Mouse (Mus musculus) brain, embryonic 14.5 days (tissue): Measurements from ENCODE around the gene Rab3il1. TPM values are rescaled to one million over a fixed set of nuclear protein-coding genes. Genes with fewer than 3 reads are reported as not detected.

Source experiments
- DNase-seq: peaks from one replicate; pipeline ENCODE4 v3.0.0-alpha.2; 2011; ENCODE audit warnings: low read depth
- CTCF ChIP-seq: fragments of 200-500 bp; IDR thresholded peaks from 2 replicates; pipeline ENCODE4 v1.5.1; 2012; ENCODE audit warnings: inconsistent platforms, mild to moderate bottlenecking, moderate library complexity, borderline replicate concordance; ENCODE audit not compliant: insufficient read depth, insufficient read length; ENCODE audit errors: extremely low read depth
- POLR2A ChIP-seq: fragments of 200-500 bp; IDR thresholded peaks from 2 replicates; pipeline ENCODE4 v1.6.1; 2012; ENCODE audit warnings: mild to moderate bottlenecking, inconsistent platforms, borderline replicate concordance; ENCODE audit not compliant: poor library complexity, insufficient read depth, insufficient read length, severe bottlenecking; ENCODE audit errors: extremely low read depth
- polyA plus RNA-seq: library from polyadenylated mRNA; depleted of rRNA; stranded (reverse); fragments of >200 nt; gene quantifications from 2 replicates; pipeline ENCODE4 v1.2.3, GENCODE M21; 2012

Rab3il1 gene
- polyA plus RNA-seq, 1 experiment: 20.0 TPM

GRCm38 (mm10) chr19:9998736-9999486 lies 2.6 kb upstream of the Rab3il1 start:
- no peak for DNase-seq
- TF ChIP-seq CTCF: no peak
- TF ChIP-seq POLR2A: no peak

GRCm38 (mm10) chr19:10000330-10000729 lies 1.1 kb upstream of the Rab3il1 start:
- peak; percentile 72; the same call in 1 of the 2 replicates for TF ChIP-seq CTCF
- TF ChIP-seq POLR2A: no peak
- DNase-seq: peak; percentile 66

GRCm38 (mm10) chr19:10003696-10004095 lies 2.2 kb downstream of the Rab3il1 start:
- TF ChIP-seq POLR2A: no peak
- TF ChIP-seq CTCF: no peak
- no peak for DNase-seq

DNA sequence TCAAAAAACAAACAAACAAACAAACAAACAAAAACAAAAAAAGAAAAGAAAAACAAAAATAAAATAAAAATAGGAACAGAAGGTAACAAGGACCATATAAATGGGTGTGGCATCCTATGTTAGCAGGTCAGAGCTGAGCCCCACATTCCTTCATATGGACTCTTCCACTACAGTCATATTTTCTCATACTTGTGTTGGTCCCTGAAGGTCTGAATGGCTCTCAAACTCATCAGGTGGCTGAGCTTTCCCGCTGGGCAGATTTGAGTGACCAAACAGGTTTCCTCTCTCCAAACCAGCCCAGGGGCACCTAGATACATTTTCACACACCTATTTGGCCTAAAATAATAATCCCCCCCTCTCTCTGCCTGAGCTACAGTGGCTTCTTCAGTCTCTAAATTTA lies 9.9 kb downstream of the Rab3il1 start:
- TF ChIP-seq POLR2A (no peak), CTCF (no peak)
- DNase-seq: no peak

GRCm38 (mm10) chr19:10012827-10013278 lies 11.4 kb downstream of the Rab3il1 start:
- DNase-seq: no peak
- TF ChIP-seq POLR2A (no peak), CTCF (no peak)

- DNase-seq: no peak
- no peak for TF ChIP-seq CTCF
- TF ChIP-seq POLR2A: no peak
Observed at GRCm38 (mm10) chr19:10013348-10013747, 11.9 kb downstream of the Rab3il1 start.

DNA sequence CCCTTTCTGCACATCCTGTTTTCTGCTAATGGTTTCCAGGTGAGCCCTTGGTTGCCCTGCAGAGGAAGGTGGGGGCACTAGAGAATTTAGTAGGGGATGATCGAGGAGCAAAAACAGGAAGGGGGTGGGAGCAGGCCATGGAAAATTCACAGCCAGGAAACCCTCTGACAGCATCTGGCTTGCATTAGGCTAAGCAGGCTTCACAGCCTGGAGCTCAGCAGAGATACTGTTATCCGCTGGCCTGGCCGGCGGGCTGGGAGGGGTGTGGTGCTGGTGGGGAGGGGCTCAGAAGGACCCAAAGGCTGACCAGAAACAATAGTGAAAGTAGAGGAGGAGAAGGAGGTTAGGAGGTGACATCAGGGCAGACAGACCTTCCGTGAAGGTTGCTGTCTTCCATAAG lies 12.4 kb downstream of the Rab3il1 start:
- DNase-seq: no peak
- TF ChIP-seq CTCF: no peak
- no peak for TF ChIP-seq POLR2A

DNA sequence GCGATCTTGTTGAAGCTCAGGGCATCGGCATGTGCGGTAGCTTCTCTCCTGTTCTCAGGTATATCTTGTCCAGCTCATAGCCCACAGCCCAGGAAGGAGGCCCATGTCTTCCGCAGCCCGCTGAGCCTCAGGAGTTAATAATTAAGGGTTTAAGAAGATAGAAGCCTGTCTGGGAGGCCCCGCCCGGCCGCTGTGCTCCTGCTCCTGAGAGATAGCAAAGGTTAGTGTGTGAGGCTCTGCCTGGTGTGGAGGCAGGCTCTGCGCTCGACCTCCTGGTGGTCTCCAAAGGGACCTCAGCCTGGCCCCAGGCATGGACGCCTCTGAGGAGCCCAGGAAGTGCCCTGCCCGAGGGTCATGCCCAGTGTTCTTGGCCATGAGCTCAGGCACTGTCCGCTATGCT lies 13.4 kb downstream of the Rab3il1 start:
- no peak for DNase-seq
- TF ChIP-seq CTCF (no peak), POLR2A (no peak)

GRCm38 (mm10) chr19:10015442-10015841 lies 14.0 kb downstream of the Rab3il1 start:
- no peak for TF ChIP-seq CTCF
- TF ChIP-seq POLR2A: no peak
- no peak for DNase-seq

GRCm38 (mm10) chr19:10016151-10016550 lies 14.7 kb downstream of the Rab3il1 start:
- DNase-seq: no peak
- TF ChIP-seq CTCF (no peak), POLR2A (no peak)

GRCm38 (mm10) chr19:10017637-10018526 lies 16.4 kb downstream of the Rab3il1 start:
- DNase-seq: peak; percentile 93
- peak; percentile 36 for TF ChIP-seq POLR2A
- TF ChIP-seq CTCF: no peak
